Mouse (Mus musculus) midbrain, embryonic 11.5 days (tissue): ENCODE measurements around the gene Rhbdl1. TPM values are rescaled to one million over a fixed set of nuclear protein-coding genes. Genes with fewer than 3 reads are reported as not detected.

ENCODE experiments used
- ATAC-seq: fragments of 200-750 bp; cut with Nextera tagmentation; 2 replicates; pipeline ENCODE4 v1.8.0; 2017; ENCODE audit warnings: moderate TSS enrichment, moderate library complexity; ENCODE audit not compliant: low FRiP score
- DNase-seq: peaks from one replicate; pipeline ENCODE4 v3.0.0; 2015; ENCODE audit warnings: low spot score; ENCODE audit errors: missing footprints
- H3K27ac ChIP-seq: fragments of 300-500 bp; sonication (generic); 2 replicates; pipeline ENCODE4 v1.5.1; 2014; ENCODE audit warnings: low read depth, low read length
- H3K27me3 ChIP-seq: fragments of 300-500 bp; sonication (generic); 2 replicates; pipeline ENCODE4 v1.6.1; 2014; ENCODE audit warnings: mild to moderate bottlenecking, low read length, moderate library complexity, mixed read lengths; ENCODE audit not compliant: control insufficient read depth, insufficient read depth
- H3K36me3 ChIP-seq: fragments of 300-500 bp; sonication (generic); 2 replicates; pipeline ENCODE4 v1.6.1; 2014; ENCODE audit warnings: mild to moderate bottlenecking, low read length, moderate library complexity, mixed read lengths; ENCODE audit not compliant: control insufficient read depth, insufficient read depth
- H3K4me1 ChIP-seq: fragments of 300-500 bp; sonication (generic); 2 replicates; pipeline ENCODE4 v1.6.1; 2014; ENCODE audit warnings: low read length; ENCODE audit not compliant: control insufficient read depth, insufficient read depth
- H3K4me2 ChIP-seq: fragments of 300-500 bp; sonication (generic); 2 replicates; pipeline ENCODE4 v1.6.1; 2014; ENCODE audit warnings: mild to moderate bottlenecking, moderate library complexity
- H3K4me3 ChIP-seq: fragments of 300-500 bp; sonication (generic); 2 replicates; pipeline ENCODE4 v1.5.1; 2014; ENCODE audit warnings: low read depth, low read length
- H3K9ac ChIP-seq: fragments of 300-500 bp; sonication (generic); 2 replicates; pipeline ENCODE4 v1.6.1; 2014; ENCODE audit warnings: low read length
- H3K9me3 ChIP-seq: fragments of 300-500 bp; sonication (generic); 2 replicates; pipeline ENCODE4 v1.6.1; 2016; ENCODE audit warnings: low read length; ENCODE audit not compliant: control insufficient read depth
- WGBS: fragments of 180-500 bp; shearing (Covaris S2); extraction: QIAGEN DNeasy Blood & Tissue Kit; methylation state at CpG from one replicate; pipeline ENCODE4 v1.1.7; 2014; 5-methylcytosine and 5-hydroxymethylcytosine counted together
- polyA plus RNA-seq: library from polyadenylated mRNA; unstranded; fragments of >200 nt; fragmentation: Nextera tagmentation; extraction: Ambion mirVana; gene quantifications from 2 replicates; pipeline ENCODE4 v1.2.1, GENCODE M21; 2014

Rhbdl1 gene
- polyA plus RNA-seq, 1 experiment from 2014 or later, result 2.3 TPM

DNA sequence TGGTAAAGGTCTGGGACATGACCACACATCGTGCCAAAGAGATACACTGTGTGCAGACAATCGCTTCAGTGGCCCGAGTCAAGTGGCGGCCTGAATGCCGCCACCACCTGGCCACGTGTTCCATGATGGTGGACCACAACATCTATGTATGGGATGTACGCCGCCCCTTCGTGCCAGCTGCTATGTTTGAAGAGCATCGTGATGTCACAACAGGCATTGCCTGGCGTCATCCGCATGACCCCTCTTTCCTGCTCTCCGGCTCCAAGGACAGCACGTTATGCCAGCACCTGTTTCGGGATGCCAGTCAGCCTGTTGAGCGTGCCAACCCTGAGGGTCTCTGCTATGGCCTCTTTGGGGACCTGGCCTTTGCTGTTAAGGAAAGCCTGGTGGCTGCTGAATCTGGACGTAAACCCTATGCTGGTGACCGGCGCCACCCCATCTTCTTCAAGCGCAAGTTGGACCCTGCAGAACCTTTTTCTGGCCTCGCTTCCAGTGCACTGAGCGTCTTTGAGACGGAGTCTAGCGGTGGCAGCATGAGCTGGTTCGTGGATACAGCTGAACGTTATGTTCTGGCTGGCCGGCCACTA, 11.0 kb downstream of the Rhbdl1 start:
- ATAC-seq, result no peak
- peaks cover 35% of the 10 kb centered on the region for H3K4me1 ChIP-seq

GRCm38 (mm10) chr17:25825311-25825710, 11.8 kb downstream of the Rhbdl1 start:
- Histone ChIP-seq H3K9me3 (no peaks in the 10 kb centered on the region), H3K27me3 (no peaks in the 10 kb centered on the region), H3K4me2 (no peak overlapping the region), H3K9ac (no peak overlapping the region), H3K27ac (no peak overlapping the region), H3K4me1 (peaks cover 32% of the 10 kb centered on the region), H3K4me3 (no peak overlapping the region), H3K36me3 (peaks cover 2% of the 10 kb centered on the region; the same call in 1 of the 2 replicates)
- WGBS, result 83% methylated on average over 6 of the region's 6 CpGs
- ATAC-seq (no peak), DNase-seq (no peak)

More for the DNA sequence above, 11.0 kb downstream of the Rhbdl1 start:
- Histone ChIP-seq H3K27me3 (no peaks in the 10 kb centered on the region), H3K9ac (no peak overlapping the region), H3K36me3 (peaks cover 7% of the 10 kb centered on the region; the same call in 1 of the 2 replicates), H3K4me2 (no peak overlapping the region), H3K4me3 (no peak overlapping the region), H3K9me3 (no peaks in the 10 kb centered on the region), H3K27ac (no peak overlapping the region)
- 95% methylated on average over 27 of the region's 27 CpGs for WGBS
- no peak for DNase-seq

- no peak overlapping the region for H3K27ac ChIP-seq
- H3K4me2 ChIP-seq, result peak overlapping the region; percentile 90
- ATAC-seq (no peak), DNase-seq (no peak)
- peak overlapping the region; percentile 57 for H3K4me3 ChIP-seq
- no peaks in the 10 kb centered on the region for H3K9me3 ChIP-seq
- H3K9ac ChIP-seq, result peak overlapping the region; percentile 77
- 80% methylated on average over 17 of the region's 17 CpGs for WGBS
- H3K36me3 ChIP-seq, result no peaks in the 10 kb centered on the region; the same call in 1 of the 2 replicates
- peaks cover 26% of the 10 kb centered on the region for H3K4me1 ChIP-seq
- peaks cover 6% of the 10 kb centered on the region for H3K27me3 ChIP-seq
These were observed 12.5 kb downstream of the Rhbdl1 start for GRCm38 (mm10) chr17:25824362-25825142.

DNA sequence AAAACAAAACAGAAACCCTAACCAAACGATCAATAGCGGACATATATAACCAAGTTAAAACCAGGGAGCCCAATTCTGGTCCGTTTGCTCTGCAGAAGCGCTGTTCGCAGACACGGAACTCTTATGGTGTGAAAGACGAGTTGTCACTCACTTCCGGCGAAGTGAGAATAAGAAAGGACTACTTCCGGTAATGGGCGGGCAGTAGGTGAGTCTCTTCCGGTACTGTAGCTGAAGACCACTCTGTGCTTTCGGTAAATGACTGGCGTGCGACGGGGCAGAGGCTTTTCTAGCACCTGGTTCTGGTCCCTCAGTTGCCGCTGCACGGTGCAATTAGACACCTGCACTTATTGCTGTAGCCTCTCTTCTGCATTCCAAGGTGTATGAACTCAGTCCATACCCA, 13.6 kb downstream of the Rhbdl1 start, which contains the start of gene Wdr24:
Gene Wdr24, plus strand, starts transcription at position 176 of the 400 bp plus-strand sequence.
- WGBS, result under 1% methylated on average over 18 of the region's 18 CpGs
- Histone ChIP-seq H3K4me3 (peak within 1 kb of the TSS; percentile 57), H3K9me3 (no peaks in the 10 kb centered on the region), H3K27me3 (peaks cover 17% of the 10 kb centered on the region), H3K4me2 (peak within 1 kb of the TSS; percentile 90), H3K9ac (peak within 1 kb of the TSS; percentile 77), H3K4me1 (peaks cover 27% of the 10 kb centered on the region), H3K36me3 (no peaks in the 10 kb centered on the region), H3K27ac (no peak within 1 kb of the TSS)
- ATAC-seq (peak; percentile 69), DNase-seq (peak; percentile 98)

DNA sequence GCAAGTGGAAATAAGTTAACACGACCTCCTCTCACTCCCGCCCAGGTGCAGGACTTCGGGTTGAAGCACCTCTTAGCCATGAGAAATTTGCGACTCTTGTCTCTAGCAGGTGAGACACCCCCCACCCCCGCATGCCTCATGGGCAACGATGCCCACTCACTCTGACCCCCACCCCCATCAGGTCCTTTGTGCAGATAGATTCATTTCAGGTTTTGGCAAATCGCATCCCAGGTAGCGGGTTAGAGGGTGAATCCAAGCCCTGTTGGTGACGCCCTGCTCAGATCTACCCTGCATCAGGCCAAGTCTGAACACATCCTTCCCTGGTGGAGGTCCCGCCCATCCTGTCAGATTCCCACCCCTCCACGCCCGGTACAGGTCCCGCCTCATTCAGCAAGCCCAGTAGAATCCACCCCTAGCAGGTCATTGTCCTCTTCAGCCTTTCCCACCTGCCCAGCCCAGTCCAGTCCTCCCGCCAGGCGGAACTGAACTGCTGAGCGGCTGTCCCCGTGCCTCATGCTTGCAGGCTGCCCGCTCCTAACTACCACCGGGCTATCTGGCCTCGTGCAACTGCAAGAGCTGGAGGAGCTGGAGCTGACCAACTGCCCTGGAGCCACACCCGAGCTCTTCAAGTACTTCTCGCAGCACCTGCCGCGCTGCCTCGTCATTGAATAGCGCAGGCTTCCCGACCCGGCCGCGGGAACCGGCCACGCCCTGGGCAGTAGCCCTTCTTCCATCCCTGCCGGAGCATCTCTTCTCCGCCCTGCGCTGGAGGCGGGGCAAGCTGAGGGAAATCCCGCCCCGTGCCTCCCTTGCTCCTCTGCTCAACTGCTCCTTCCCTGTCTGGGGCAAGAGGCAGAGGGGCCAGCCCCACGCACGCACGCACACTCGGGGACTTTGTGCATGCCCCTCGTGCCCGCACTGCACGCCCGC, 18.0 kb downstream of the Rhbdl1 start:
- Histone ChIP-seq H3K27ac (no peak overlapping the region), H3K36me3 (no peaks in the 10 kb centered on the region), H3K4me1 (peaks cover 11% of the 10 kb centered on the region), H3K4me2 (peak overlapping the region; percentile 31), H3K9me3 (no peaks in the 10 kb centered on the region), H3K4me3 (no peak overlapping the region), H3K27me3 (peaks cover 25% of the 10 kb centered on the region), H3K9ac (peak overlapping the region; percentile 36; the same call in 1 of the 2 replicates)
- WGBS, result 8% methylated on average over 46 of the region's 46 CpGs
- ATAC-seq (no peak; the same call in 1 of the 2 replicates), DNase-seq (no peak)

DNA sequence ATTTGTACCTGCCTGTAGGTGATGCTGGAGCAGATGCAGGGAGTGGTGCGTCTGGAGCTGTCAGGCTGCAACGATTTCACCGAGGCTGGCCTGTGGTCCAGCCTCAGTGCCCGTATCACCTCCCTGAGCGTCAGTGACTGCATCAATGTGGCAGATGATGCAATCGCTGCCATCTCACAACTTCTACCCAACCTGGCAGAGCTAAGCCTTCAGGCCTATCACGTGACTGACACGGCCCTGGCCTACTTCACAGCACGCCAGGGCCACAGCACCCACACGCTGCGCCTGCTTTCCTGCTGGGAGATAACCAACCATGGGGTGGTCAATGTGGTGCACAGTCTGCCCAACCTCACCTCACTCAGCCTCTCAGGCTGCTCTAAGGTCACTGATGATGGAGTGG, 19.4 kb downstream of the Rhbdl1 start:
- Histone ChIP-seq H3K9ac (no peak overlapping the region), H3K36me3 (no peaks in the 10 kb centered on the region), H3K4me1 (peaks cover 7% of the 10 kb centered on the region), H3K9me3 (no peaks in the 10 kb centered on the region), H3K4me2 (no peak overlapping the region), H3K27ac (no peak overlapping the region), H3K4me3 (no peak overlapping the region), H3K27me3 (peaks cover 28% of the 10 kb centered on the region)
- 85% methylated on average over 11 of the region's 11 CpGs for WGBS
- ATAC-seq, result no peak
- DNase-seq, result no peak

DNA sequence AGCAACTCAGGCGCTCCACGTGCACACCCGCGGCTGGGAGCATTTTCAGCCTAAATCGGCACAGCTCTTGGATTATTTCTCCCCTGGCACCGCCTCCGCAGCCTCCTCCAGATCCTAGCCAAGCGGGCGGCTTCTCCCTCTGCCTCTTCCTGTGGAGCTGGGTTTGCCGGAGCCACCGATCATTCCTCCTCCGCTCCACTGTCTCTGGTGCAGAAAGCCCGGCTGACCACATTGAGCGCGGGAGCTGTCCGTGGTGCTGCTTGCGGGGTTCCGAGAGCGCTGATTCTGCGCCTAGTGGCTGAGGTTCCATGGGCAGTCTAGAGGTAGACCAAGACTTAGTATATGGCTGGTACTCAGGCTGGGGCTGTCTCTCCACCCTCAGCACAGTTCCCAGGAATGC, 23.6 kb downstream of the Rhbdl1 start:
- ATAC-seq, result no peak
- no peak overlapping the region for H3K9ac ChIP-seq
- no peak overlapping the region for H3K4me3 ChIP-seq
- 3% methylated on average over 20 of the region's 20 CpGs for WGBS
- H3K9me3 ChIP-seq, result no peaks in the 10 kb centered on the region
- H3K27me3 ChIP-seq, result peaks cover 11% of the 10 kb centered on the region
- DNase-seq, result peak; percentile 98
- H3K4me1 ChIP-seq, result peaks cover 15% of the 10 kb centered on the region
- H3K4me2 ChIP-seq, result no peak overlapping the region
- H3K27ac ChIP-seq, result no peak overlapping the region
- H3K36me3 ChIP-seq, result no peaks in the 10 kb centered on the region

DNA sequence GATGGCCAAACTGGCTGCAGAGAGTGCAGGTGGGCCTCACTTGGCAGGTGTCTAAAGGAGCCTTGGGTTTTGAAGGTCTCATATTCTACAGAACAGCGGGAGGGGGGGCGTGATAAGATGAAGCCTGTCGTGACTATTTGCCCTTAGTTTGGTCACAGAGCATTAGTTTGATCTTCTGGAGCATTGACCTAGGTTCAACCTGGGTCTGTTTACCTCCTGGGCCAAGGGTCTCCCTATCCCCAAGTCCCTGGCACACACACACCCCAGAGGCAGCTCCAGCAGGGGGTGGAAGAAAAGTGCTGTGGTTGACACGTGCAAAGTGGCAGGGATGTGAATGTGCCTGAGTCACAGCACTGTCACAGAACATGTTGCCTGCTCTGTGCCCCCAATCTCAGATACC, 26.2 kb downstream of the Rhbdl1 start:
- Histone ChIP-seq H3K27me3 (peaks cover 2% of the 10 kb centered on the region; the same call in 1 of the 2 replicates), H3K4me3 (no peak overlapping the region), H3K4me1 (peaks cover 18% of the 10 kb centered on the region), H3K9me3 (no peaks in the 10 kb centered on the region), H3K9ac (no peak overlapping the region), H3K27ac (no peak overlapping the region), H3K36me3 (no peaks in the 10 kb centered on the region), H3K4me2 (no peak overlapping the region)
- DNase-seq (no peak), ATAC-seq (no peak)
- WGBS, result 83% methylated on average over 4 of the region's 4 CpGs
